Mouse (Mus musculus): ENCODE data around the gene Ccl24.
A peak's percentile ranks its signal among the peaks of the same experiment; 100 is the strongest.

The Ccl24 gene

GRCm38 (mm10) chr5:135544865-135545797 is 27.7 kb downstream of the Ccl24 start, which contains the start of gene Hip1:
Gene Hip1, minus strand, starts transcription at chr5:135545120.
- DNase-seq (ENCODE audit: low spot score), result peak; percentile 97

GRCm38 (mm10) chr5:135544032-135544558 is 28.8 kb downstream of the Ccl24 start:
- DNase-seq (ENCODE audit: low spot score), result peak; percentile 20

GRCm38 (mm10) chr5:135537794-135538214 is 35.0 kb downstream of the Ccl24 start:
- DNase-seq (ENCODE audit: low spot score), result no peak

GRCm38 (mm10) chr5:135537326-135537725 is 35.5 kb downstream of the Ccl24 start:
- DNase-seq (ENCODE audit: low spot score), result no peak

- DNase-seq (ENCODE audit: low spot score), result no peak
Measured at GRCm38 (mm10) chr5:135535867-135536266, 37.0 kb downstream of the Ccl24 start.

GRCm38 (mm10) chr5:135533431-135533830 is 39.4 kb downstream of the Ccl24 start:
- peak; percentile 24 for DNase-seq (ENCODE audit: low spot score)

- no peak for DNase-seq (ENCODE audit: low spot score)
Measured at GRCm38 (mm10) chr5:135531306-135531845, 41.5 kb downstream of the Ccl24 start.

- no peak for DNase-seq (ENCODE audit: low spot score)
Measured at GRCm38 (mm10) chr5:135529964-135530363, 42.9 kb downstream of the Ccl24 start.

GRCm38 (mm10) chr5:135529310-135529709 is 43.5 kb downstream of the Ccl24 start:
- no peak for DNase-seq (ENCODE audit: low spot score)

GRCm38 (mm10) chr5:135527986-135528385 is 44.9 kb downstream of the Ccl24 start:
- no peak for DNase-seq (ENCODE audit: low spot score)

GRCm38 (mm10) chr5:135524660-135525560 is 47.9 kb downstream of the Ccl24 start:
- no peak for DNase-seq (ENCODE audit: low spot score)

GRCm38 (mm10) chr5:135524087-135524486 is 48.8 kb downstream of the Ccl24 start:
- DNase-seq (ENCODE audit: low spot score), result no peak

- DNase-seq (ENCODE audit: low spot score), result no peak
Measured at GRCm38 (mm10) chr5:135522111-135522722, 50.6 kb downstream of the Ccl24 start.

All from ovary, postnatal 14 days (tissue).